ENCODE assay signal across 8 mouse cellular contexts in genomic region chr12:54656396-54657171, GRCm38 (mm10). TPM values are rescaled to one million over a fixed set of nuclear protein-coding genes. Genes with fewer than 3 reads are reported as not detected.
A peak's percentile ranks its signal among the peaks of the same experiment; 100 is the strongest.
DNase-seq lines count a peak whose midpoint lies in the region; ATAC-seq and TF ChIP-seq lines count a peak whose summit lies in the region.

TSS of gene Sptssa (minus strand) at chr12:54656573.

- no peak for TF ChIP-seq CTCF in ES-Bruce4 (IDR thresholded peaks at IDR 0.05; ENCODE audit: low read depth, low read length)

- DNase-seq in forebrain, embryonic 14.5 days (ENCODE audit: low spot score) = peak; percentile 96
- DNase-seq in heart, postnatal 14 days = peak; percentile 97 to 98
- DNase-seq in layer of hippocampus, adult 11-12 months (ENCODE audit: low spot score) = peak; percentile 94
- DNase-seq in lung, adult 18-20 months = peak; percentile 97
- peak; percentile 90 for DNase-seq in testis, postnatal 14 days (ENCODE audit: low spot score)

- peak within 1 kb of the TSS; percentile 60 for H3K4me2 ChIP-seq in forebrain, embryonic 14.5 days (ENCODE audit: low read length)
- peak within 1 kb of the TSS; percentile 77 for H3K4me2 ChIP-seq in neural tube, embryonic 15.5 days

- H3K4me1 ChIP-seq in ES-Bruce4 (ENCODE audit: control insufficient read depth, insufficient read depth, low read length) = no peaks in the 10 kb centered on the region
- peaks cover 15% of the 10 kb centered on the region for H3K4me1 ChIP-seq in forebrain, embryonic 14.5 days (ENCODE audit: control insufficient read depth, insufficient read depth, low read length)
- peaks cover 39% of the 10 kb centered on the region for H3K4me1 ChIP-seq in neural tube, embryonic 15.5 days

- H3K4me3 ChIP-seq in ES-Bruce4 (ENCODE audit: low read depth, low read length) = peak within 1 kb of the TSS; percentile 96
- H3K4me3 ChIP-seq in forebrain, embryonic 14.5 days (ENCODE audit: low read depth, low read length) = peak within 1 kb of the TSS; percentile 71
- H3K4me3 ChIP-seq in neural tube, embryonic 15.5 days (replicated peaks) = peak within 1 kb of the TSS; percentile 67

- H3K27me3 ChIP-seq in ES-Bruce4 (ENCODE audit: control insufficient read depth, insufficient read depth, low read length, poor library complexity, severe bottlenecking) = no peaks in the 10 kb centered on the region
- H3K27me3 ChIP-seq in forebrain, embryonic 14.5 days (replicated peaks; ENCODE audit: control insufficient read depth, insufficient read depth, low read length) = no peaks in the 10 kb centered on the region
- H3K27me3 ChIP-seq in neural tube, embryonic 15.5 days (replicated peaks) = no peaks in the 10 kb centered on the region

- no peaks in the 10 kb centered on the region for H3K36me3 ChIP-seq in ES-Bruce4 (ENCODE audit: control insufficient read depth, insufficient read depth, low read length, poor library complexity, severe bottlenecking)
- H3K36me3 ChIP-seq in forebrain, embryonic 14.5 days (ENCODE audit: control insufficient read depth, insufficient read depth, low read length) = no peaks in the 10 kb centered on the region
- H3K36me3 ChIP-seq in neural tube, embryonic 15.5 days = no peaks in the 10 kb centered on the region

- peak; percentile 98 for ATAC-seq in cerebellum, adult (ENCODE audit: insufficient number of reproducible peaks, low FRiP score, low TSS enrichment)
- ATAC-seq in forebrain, embryonic 14.5 days = peak; percentile 99
- ATAC-seq in neural tube, embryonic 15.5 days (ENCODE audit: low FRiP score) = peak; percentile 99

- peak within 1 kb of the TSS; percentile 77 for H3K9ac ChIP-seq in ES-Bruce4 (ENCODE audit: low read depth, poor library complexity, severe bottlenecking)
- peak within 1 kb of the TSS; percentile 84 for H3K9ac ChIP-seq in forebrain, embryonic 14.5 days (ENCODE audit: low read length)
- peak within 1 kb of the TSS; percentile 75 for H3K9ac ChIP-seq in neural tube, embryonic 15.5 days (replicated peaks)

- no peaks in the 10 kb centered on the region for H3K9me3 ChIP-seq in ES-Bruce4 (replicated peaks; ENCODE audit: control insufficient read depth, insufficient read depth, low read length, poor library complexity, severe bottlenecking)
- no peaks in the 10 kb centered on the region for H3K9me3 ChIP-seq in forebrain, embryonic 14.5 days (replicated peaks; ENCODE audit: control insufficient read depth, low read length)
- H3K9me3 ChIP-seq in neural tube, embryonic 15.5 days (replicated peaks) = no peaks in the 10 kb centered on the region

- 0 out of 2 replicates have a peak within 1 kb of the TSS, but pooled peaks have one; percentile 2 for H3K27ac ChIP-seq in ES-Bruce4 (ENCODE audit: insufficient read depth, low read length)
- H3K27ac ChIP-seq in forebrain, embryonic 14.5 days (ENCODE audit: low read depth, low read length) = peak within 1 kb of the TSS; percentile 82
- H3K27ac ChIP-seq in neural tube, embryonic 15.5 days (replicated peaks) = peak within 1 kb of the TSS; percentile 91

- WGBS in forebrain, embryonic 14.5 days = 10% methylated on average over 50 of the region's 53 CpGs
- WGBS in neural tube, embryonic 15.5 days = 8% methylated on average over 53 of the region's 53 CpGs

- intact Hi-C loops in heart, postnatal 14 days (cut with DNase I) = no loop called here

- TF ChIP-seq EP300 in ES-Bruce4 (IDR thresholded peaks at IDR 0.05; ENCODE audit: insufficient read depth, low read depth, low read length) = no peak

- TF ChIP-seq POLR2A in ES-Bruce4 (IDR thresholded peaks at IDR 0.05; ENCODE audit: insufficient read depth, low read length) = peak; percentile 51

RNA-seq across cellular contexts. Expression of gene Sptssa, which starts in this region (rescaled TPM):
- 21.4 and 28.6 TPM in 2 replicates for polyA plus RNA-seq in ES-Bruce4 (2011; ENCODE audit: insufficient read depth, insufficient read length, low read depth, missing spikeins)
- 193 and 196 TPM in 2 replicates for polyA plus RNA-seq in forebrain, embryonic 14.5 days (2014; fragmentation: Nextera tagmentation; extraction: Ambion mirVana)
- total RNA-seq in heart, postnatal 14 days (2021) = 10 to 100 TPM; 41.1 to 41.8 TPM
- polyA plus RNA-seq in neural tube, embryonic 15.5 days (2015; fragmentation: Nextera tagmentation; extraction: Ambion mirVana) = 207 and 210 TPM in 2 replicates

Comparison
In these comparisons a context has a peak if more than half of its experiments do, and no peak if none do; other contexts are left out.
1. Peak in every context shown above with its lines: DNase-seq, ATAC-seq, H3K4me3 ChIP-seq and H3K27ac ChIP-seq.
2. H3K27ac ChIP-seq: peak in every context shown above with its lines; median percentile 91 in neural tube, embryonic 15.5 days; 82 in forebrain, embryonic 14.5 days; 2 in ES-Bruce4.